Mouse (Mus musculus) gastrocnemius, postnatal 10 days (tissue): Measurements from ENCODE around the gene Dscaml1. TPM values are rescaled to one million over a fixed set of nuclear protein-coding genes. Genes with fewer than 3 reads are reported as not detected.
"Not testable (repeated sequence)": the region's sequence is repeated elsewhere in the genome, so short reads cannot be mapped to it uniquely, and the experiment has no call there.

Source experiments
- DNase-seq: peaks from one replicate; pipeline ENCODE4 v3.0.0; 2021; ENCODE audit warnings: mixed read lengths
- total RNA-seq, 2 experiments: library from RNA; stranded (reverse); gene quantifications; 2 replicates each; pipeline ENCODE4 v1.2.3; 2021

Gene Dscaml1
- total RNA-seq, 2 experiments from 2014 or later = 0.19 to 0.68 TPM

- no peak for DNase-seq
These were observed 267.2 kb downstream of the Dscaml1 start for GRCm38 (mm10) chr9:45693424-45694237.

- no peak for DNase-seq
These were observed 267.8 kb downstream of the Dscaml1 start for GRCm38 (mm10) chr9:45694256-45694655.

GRCm38 (mm10) chr9:45699171-45699570, 272.7 kb downstream of the Dscaml1 start:
- DNase-seq = no peak

- no peak for DNase-seq
These were observed 276.8 kb downstream of the Dscaml1 start for GRCm38 (mm10) chr9:45703236-45703635.

- no peak for DNase-seq
These were observed 278.0 kb downstream of the Dscaml1 start for GRCm38 (mm10) chr9:45704441-45704840.

GRCm38 (mm10) chr9:45710300-45710699, 283.9 kb downstream of the Dscaml1 start:
- peak; percentile 49 for DNase-seq

- DNase-seq = no peak
These were observed 289.0 kb downstream of the Dscaml1 start for GRCm38 (mm10) chr9:45715387-45715786.

- DNase-seq = no peak
These were observed 293.6 kb downstream of the Dscaml1 start for GRCm38 (mm10) chr9:45719997-45720396.

- DNase-seq = no peak
These were observed 305.4 kb downstream of the Dscaml1 start for GRCm38 (mm10) chr9:45731851-45732250.

GRCm38 (mm10) chr9:45733246-45733645, 306.8 kb downstream of the Dscaml1 start:
- DNase-seq = no peak

GRCm38 (mm10) chr9:45739001-45739701, 312.7 kb downstream of the Dscaml1 start:
- no peak for DNase-seq

GRCm38 (mm10) chr9:45739702-45740583, 313.5 kb downstream of the Dscaml1 start:
- peak; percentile 80 for DNase-seq

- DNase-seq = no peak
These were observed 314.2 kb downstream of the Dscaml1 start for GRCm38 (mm10) chr9:45740584-45740980.

GRCm38 (mm10) chr9:45745451-45745850, 319.0 kb downstream of the Dscaml1 start:
- DNase-seq = no peak

GRCm38 (mm10) chr9:45749917-45750316, 323.5 kb downstream of the Dscaml1 start:
- DNase-seq = no peak

- peak; percentile 71 for DNase-seq
These were observed 328.1 kb downstream of the Dscaml1 start for GRCm38 (mm10) chr9:45754452-45755091.

GRCm38 (mm10) chr9:45766195-45766594, 339.8 kb downstream of the Dscaml1 start:
- no peak for DNase-seq

GRCm38 (mm10) chr9:45767155-45767554, 340.7 kb downstream of the Dscaml1 start:
- no peak for DNase-seq

- DNase-seq = no peak
These were observed 342.0 kb downstream of the Dscaml1 start for GRCm38 (mm10) chr9:45768421-45768820.

GRCm38 (mm10) chr9:45769596-45769995, 343.2 kb downstream of the Dscaml1 start:
- no peak for DNase-seq

- no peak for DNase-seq
These were observed 347.7 kb downstream of the Dscaml1 start for GRCm38 (mm10) chr9:45774088-45774487.

GRCm38 (mm10) chr9:45776176-45776575, 349.7 kb downstream of the Dscaml1 start:
- not testable (repeated sequence) for DNase-seq
